Mouse (Mus musculus) ZHBTc4 (cell line): ENCODE data around the gene Gm38392.
"Not testable (repeated sequence)": the region's sequence is repeated elsewhere in the genome, so short reads cannot be mapped to it uniquely, and the experiment has no call there.

Experiments used
- DNase-seq: peaks from one replicate; pipeline ENCODE4 v3.0.0-alpha.2; 2011; ENCODE audit warnings: low read depth, low spot score

The Gm38392 gene

GRCm38 (mm10) chr3:88280035-88280434 lies 7.0 kb downstream of the Gm38392 start:
- peak; percentile 56 for DNase-seq

- DNase-seq: peak; percentile 89
These were observed 10.4 kb downstream of the Gm38392 start for GRCm38 (mm10) chr3:88276529-88277143.

- DNase-seq: peak; percentile 44
These were observed 10.9 kb downstream of the Gm38392 start for GRCm38 (mm10) chr3:88276121-88276520.

GRCm38 (mm10) chr3:88274002-88274401 lies 13.0 kb downstream of the Gm38392 start:
- DNase-seq: peak; percentile 82

- DNase-seq: no peak
These were observed 15.2 kb downstream of the Gm38392 start for GRCm38 (mm10) chr3:88271859-88272258.

- not testable (repeated sequence) for DNase-seq
These were observed 15.7 kb downstream of the Gm38392 start for GRCm38 (mm10) chr3:88271298-88271697.

- no peak for DNase-seq
These were observed 18.0 kb downstream of the Gm38392 start for GRCm38 (mm10) chr3:88268991-88269390.

GRCm38 (mm10) chr3:88268014-88268413 lies 19.0 kb downstream of the Gm38392 start:
- DNase-seq: not testable (repeated sequence)

- DNase-seq: no peak
These were observed 24.7 kb downstream of the Gm38392 start for GRCm38 (mm10) chr3:88262346-88262745.

- DNase-seq: no peak
These were observed 30.6 kb downstream of the Gm38392 start for GRCm38 (mm10) chr3:88256382-88256781.

- DNase-seq: no peak
These were observed 31.1 kb downstream of the Gm38392 start for GRCm38 (mm10) chr3:88255950-88256349.

GRCm38 (mm10) chr3:88254268-88254926 lies 32.6 kb downstream of the Gm38392 start, which contains the start of gene Rhbg:
Gene Rhbg (minus strand): TSS chr3:88254709.
- DNase-seq: peak; percentile 62

- no peak for DNase-seq
These were observed 34.3 kb downstream of the Gm38392 start for GRCm38 (mm10) chr3:88252739-88253138.

- peak; percentile 53 for DNase-seq
These were observed 38.6 kb downstream of the Gm38392 start for GRCm38 (mm10) chr3:88248406-88248805.

GRCm38 (mm10) chr3:88247666-88248065 lies 39.3 kb downstream of the Gm38392 start:
- DNase-seq: peak; percentile 83

- DNase-seq: peak; percentile 90
These were observed 41.2 kb downstream of the Gm38392 start for GRCm38 (mm10) chr3:88245811-88246210.

- peak; percentile 59 for DNase-seq
These were observed 42.9 kb downstream of the Gm38392 start for GRCm38 (mm10) chr3:88244071-88244470.

- peak; percentile 74 for DNase-seq
These were observed 44.5 kb downstream of the Gm38392 start for GRCm38 (mm10) chr3:88242531-88242930.

- DNase-seq: peak; percentile 58
These were observed 45.8 kb downstream of the Gm38392 start for GRCm38 (mm10) chr3:88241045-88241786.

- DNase-seq: no peak
These were observed 47.6 kb downstream of the Gm38392 start for GRCm38 (mm10) chr3:88239446-88239845.

- no peak for DNase-seq
These were observed 48.1 kb downstream of the Gm38392 start for GRCm38 (mm10) chr3:88238866-88239391.

GRCm38 (mm10) chr3:88237556-88238194 lies 49.3 kb downstream of the Gm38392 start:
- DNase-seq: peak; percentile 62
